Mouse (Mus musculus) spleen, adult 10 weeks (tissue): ENCODE data around the gene Wdr89. TPM values are rescaled to one million over a fixed set of nuclear protein-coding genes. Genes with fewer than 3 reads are reported as not detected.

Experiments
- polyA plus RNA-seq: library from polyadenylated mRNA; stranded (reverse); fragments of 350-450 nt; fragmentation: Illumina TruSeq; extraction: RNeasy Lipid Tissue Mini Kit (QIAGEN cat#74804); gene quantifications from one replicate; pipeline ENCODE4 v1.2.3, GENCODE M21; 2015; ENCODE audit warnings: low replicate concordance; ENCODE audit not compliant: insufficient read depth

The Wdr89 gene
- 6.2 TPM for polyA plus RNA-seq

GRCm38 (mm10) chr12:75669258-75670106 is at the start of gene Wdr89:
Wdr89 (minus strand) TSS chr12:75669537.

GRCm38 (mm10) chr12:75596154-75597002 is 73.0 kb downstream of the Wdr89 start, which contains the start of gene Ppp2r5e:
Ppp2r5e (minus strand) TSS chr12:75596245.

Other genes with a start within 250 kb of the Wdr89 start
- 38.5 TPM for gene Ppp2r5e, start 73.3 kb downstream of the Wdr89 start, polyA plus RNA-seq
- gene Sgpp1, start 66.2 kb upstream of the Wdr89 start, polyA plus RNA-seq = 60.8 TPM
- gene Syne2, start 148.6 kb upstream of the Wdr89 start, polyA plus RNA-seq = 24.5 TPM